14 mouse cellular contexts compared by ENCODE assay signal in genomic region chr8:107085358-107085757, GRCm38 (mm10). TPM values are rescaled to one million over a fixed set of nuclear protein-coding genes. Genes with fewer than 3 reads are reported as not detected.
DNase-seq lines count a peak whose midpoint lies in the region; ATAC-seq and TF ChIP-seq lines count a peak whose summit lies in the region.
"Had no signal": no experiment of that assay in that cellular context is flagged by ENCODE, and none has a peak within 500 bp of the region (broad histone marks: within the 10 kb centered on the region; RNA-seq: fewer than 3 reads in every experiment).

No protein-coding gene starts in this region.

- DNase-seq in kidney, postnatal 4 days, result peak; percentile 13 to 17
- DNase-seq in kidney, adult 18-20 months, result no peak
- DNase-seq in A20 (ENCODE audit: low read depth, low spot score), result peak; percentile 39
- peak; percentile 83 for DNase-seq in ES-CJ7 (ENCODE audit: low read depth, low spot score)
- peak; percentile 34 for DNase-seq in liver, postnatal 0 days
- no peak for DNase-seq in cerebellum, adult 9-10 months
- DNase-seq in c-Kit-positive CD71-positive TER-119-positive erythroid progenitor cells, embryonic 14.5 days (ENCODE audit: low spot score), result no peak
- DNase-seq in left cerebral cortex, postnatal 25 days (ENCODE audit: low spot score in 2 of 2), result no peak
- DNase-seq: heart, adult 18-20 months; right cerebral cortex, postnatal 14 days had no signal

- TF ChIP-seq CTCF in liver, postnatal 0 days (IDR thresholded peaks at IDR 0.05; ENCODE audit: low read depth), result peak; percentile 63

- no peak overlapping the region for H3K4me3 ChIP-seq in liver, postnatal 0 days (ENCODE audit: low read depth, low read length)
- H3K4me3 ChIP-seq: lung, embryonic 15.5 days had no signal

- no peak for ATAC-seq in liver, postnatal 0 days
- ATAC-seq: hindbrain, embryonic 16.5 days had no signal

- intact Hi-C loops in left cerebral cortex, postnatal 25 days (cut with DNase I), result no loop called here

- no peaks in the 10 kb centered on the region for H3K27me3 ChIP-seq in liver, postnatal 0 days (ENCODE audit: insufficient read depth, low read length)
- H3K27me3 ChIP-seq: lung, embryonic 15.5 days had no signal

- H3K27ac ChIP-seq in liver, postnatal 0 days (ENCODE audit: low read depth), result no peak overlapping the region
- H3K27ac ChIP-seq: lung, embryonic 15.5 days had no signal

- no peak overlapping the region for H3K9ac ChIP-seq in liver, postnatal 0 days (replicated peaks)
- H3K9ac ChIP-seq: lung, embryonic 15.5 days had no signal

- no peak overlapping the region for H3K4me2 ChIP-seq in liver, postnatal 0 days (ENCODE audit: low read depth, low read length)
- H3K4me2 ChIP-seq: lung, embryonic 15.5 days had no signal

- WGBS in liver, postnatal 0 days (ENCODE audit: insufficient replicate concordance), result 94% methylated on average over 17 of the region's 17 CpGs

- H3K36me3 ChIP-seq in liver, postnatal 0 days (replicated peaks; ENCODE audit: insufficient read depth, low read length), result peaks cover 28% of the 10 kb centered on the region

- TF ChIP-seq EP300 in liver, postnatal 0 days (IDR thresholded peaks at IDR 0.05; ENCODE audit: low read depth), result no peak

- no peaks in the 10 kb centered on the region for H3K4me1 ChIP-seq in liver, postnatal 0 days (ENCODE audit: insufficient read depth)
- H3K4me1 ChIP-seq: lung, embryonic 15.5 days had no signal

- no peaks in the 10 kb centered on the region for H3K9me3 ChIP-seq in liver, postnatal 0 days (ENCODE audit: low read length)
- H3K9me3 ChIP-seq: lung, embryonic 15.5 days had no signal

RNA-seq across cellular contexts. Expression of gene Terf2, which starts 11.0 kb away (rescaled TPM):
- polyA plus RNA-seq in liver, postnatal 0 days (2015; fragmentation: Nextera tagmentation; extraction: Ambion mirVana), result 6.9 and 7.3 TPM in 2 replicates
- 10 to 100 TPM; 33.8 to 35.0 TPM for total RNA-seq in left cerebral cortex, postnatal 25 days (2021)

RNA-seq across cellular contexts. Expression of gene Tmed6, which starts 19.9 kb away (rescaled TPM):
- polyA plus RNA-seq in liver, postnatal 0 days (2015; fragmentation: Nextera tagmentation; extraction: Ambion mirVana), result 0.92 and 1.5 TPM in 2 replicates
- not detected for total RNA-seq in left cerebral cortex, postnatal 25 days (2021)
- total RNA-seq: heart, adult 18-20 months; layer of hippocampus, postnatal 25 days had no signal
- polyA plus RNA-seq: hindbrain, embryonic 16.5 days; neural tube, embryonic 11.5 days had no signal

RNA-seq across cellular contexts. Expression of gene Nip7, which starts 28.7 kb away (rescaled TPM):
- polyA plus RNA-seq in liver, postnatal 0 days (2015; fragmentation: Nextera tagmentation; extraction: Ambion mirVana), result 31.2 and 31.4 TPM in 2 replicates
- 10 to 100 TPM; 43.0 to 46.6 TPM for total RNA-seq in left cerebral cortex, postnatal 25 days (2021)

RNA-seq across cellular contexts. Expression of gene Cog8, which starts 28.9 kb away (rescaled TPM):
- polyA plus RNA-seq in liver, postnatal 0 days (2015; fragmentation: Nextera tagmentation; extraction: Ambion mirVana), result 15.6 and 16.8 TPM in 2 replicates
- total RNA-seq in left cerebral cortex, postnatal 25 days (2021), result 10 to 100 TPM; 25.8 to 27.2 TPM

RNA-seq across cellular contexts. Expression of gene Pdf, which starts 36.9 kb away (rescaled TPM):
- 20.7 and 21.5 TPM in 2 replicates for polyA plus RNA-seq in liver, postnatal 0 days (2015; fragmentation: Nextera tagmentation; extraction: Ambion mirVana)
- total RNA-seq in left cerebral cortex, postnatal 25 days (2021), result 10 to 100 TPM; 25.1 to 26.8 TPM

Comparison
In these comparisons a context has a peak if more than half of its experiments do, and no peak if none do; other contexts are left out.
1. DNase-seq: peak in kidney, postnatal 4 days (2 of 2), A20 (single experiment), ES-CJ7 (single experiment) and liver, postnatal 0 days (single experiment); none in kidney, adult 18-20 months (single experiment), cerebellum, adult 9-10 months (single experiment), c-Kit-positive CD71-positive TER-119-positive erythroid progenitor cells, embryonic 14.5 days (single experiment) and left cerebral cortex, postnatal 25 days (0 of 2).